ENCODE assay signal across 30 mouse cellular contexts in genomic region chr5:36772586-36772985, GRCm38 (mm10). TPM values are rescaled to one million over a fixed set of nuclear protein-coding genes. Genes with fewer than 3 reads are reported as not detected.
DNase-seq lines count a peak whose midpoint lies in the region; ATAC-seq and TF ChIP-seq lines count a peak whose summit lies in the region.
"Had no signal": no experiment of that assay in that cellular context is flagged by ENCODE, and none has a peak within 500 bp of the region (broad histone marks: within the 10 kb centered on the region; RNA-seq: fewer than 3 reads in every experiment).

No protein-coding gene starts in this region.

- H3K79me2 ChIP-seq in MEL (ENCODE audit: control insufficient read depth, insufficient read depth, low read length, poor library complexity): no peaks in the 10 kb centered on the region

- no peaks in the 10 kb centered on the region for H3K9me3 ChIP-seq in forebrain, embryonic 10.5 days
- H3K9me3 ChIP-seq in forebrain, embryonic 15.5 days: no peaks in the 10 kb centered on the region
- H3K9me3 ChIP-seq in midbrain, embryonic 10.5 days (replicated peaks): no peaks in the 10 kb centered on the region
- H3K9me3 ChIP-seq in midbrain, embryonic 14.5 days (ENCODE audit: control insufficient read depth, low read length): no peaks in the 10 kb centered on the region
- no peaks in the 10 kb centered on the region for H3K9me3 ChIP-seq in MEL (replicated peaks; ENCODE audit: insufficient read depth, low read length)
- H3K9me3 ChIP-seq in intestine, postnatal 0 days (ENCODE audit: control insufficient read depth): no peaks in the 10 kb centered on the region
- H3K9me3 ChIP-seq: embryonic facial prominence, embryonic 15.5 days; forebrain, embryonic 13.5 days; G1E; heart, embryonic 10.5 days; heart, embryonic 13.5 days; hindbrain, embryonic 13.5 days; intestine, embryonic 15.5 days had no signal

- DNase-seq in forebrain, embryonic 10.5 days (ENCODE audit: extremely low spot score, low spot score): no peak
- no peak for DNase-seq in midbrain, embryonic 10.5 days (ENCODE audit: low spot score)
- DNase-seq in midbrain, embryonic 14.5 days: no peak
- peak; percentile 16 for DNase-seq in MEL (ENCODE audit: low read depth, low spot score)
- DNase-seq in brain, embryonic 14.5 days (ENCODE audit: low read depth): peak; percentile 51
- DNase-seq in gastrocnemius, postnatal 25 days: no peak
- DNase-seq: adrenal gland, postnatal 10 days; adrenal gland, postnatal 36 days; cerebellum, adult 11 months; cerebellum, adult 2 months; cerebellum, postnatal 10 days; cerebellum, postnatal 36 days; embryo, embryonic 11 days; gastrocnemius, postnatal 36 days; heart, adult 2 months; heart, postnatal 14 days; heart, postnatal 4 days; kidney, adult 18-20 months; kidney, adult 9 months had no signal

- H3K4me3 ChIP-seq in forebrain, embryonic 10.5 days: no peak overlapping the region
- no peak overlapping the region for H3K4me3 ChIP-seq in forebrain, embryonic 15.5 days
- no peak overlapping the region for H3K4me3 ChIP-seq in midbrain, embryonic 10.5 days
- H3K4me3 ChIP-seq in midbrain, embryonic 14.5 days (replicated peaks; ENCODE audit: low read depth, low read length): no peak overlapping the region
- no peak overlapping the region for H3K4me3 ChIP-seq in MEL (ENCODE audit: control insufficient read depth in 1 of 2, insufficient read depth in 1 of 2, low read depth in 2 of 2, low read length in 2 of 2)
- H3K4me3 ChIP-seq in intestine, postnatal 0 days (ENCODE audit: low read depth, low read length): no peak overlapping the region
- H3K4me3 ChIP-seq: embryonic facial prominence, embryonic 15.5 days; forebrain, embryonic 13.5 days; heart, adult 2 months; heart, embryonic 10.5 days; heart, embryonic 13.5 days; hindbrain, embryonic 13.5 days; intestine, embryonic 15.5 days had no signal

- TF ChIP-seq POLR2A in MEL (IDR thresholded peaks at IDR 0.05; ENCODE audit: control insufficient read depth in 1 of 2, insufficient read depth in 1 of 2, low read depth in 1 of 2, low read length in 2 of 2, poor library complexity in 1 of 2): no peak
- TF ChIP-seq POLR2A in brain, embryonic 14.5 days (IDR thresholded peaks at IDR 0.05; ENCODE audit: borderline replicate concordance, extremely low read depth, insufficient read depth, insufficient read length, poor library complexity, severe bottlenecking): no peak

- H3K4me2 ChIP-seq in forebrain, embryonic 15.5 days (replicated peaks): no peak overlapping the region
- no peak overlapping the region for H3K4me2 ChIP-seq in midbrain, embryonic 14.5 days (ENCODE audit: low read length)
- no peak overlapping the region for H3K4me2 ChIP-seq in intestine, postnatal 0 days (replicated peaks; ENCODE audit: low read depth)
- H3K4me2 ChIP-seq: embryonic facial prominence, embryonic 15.5 days; forebrain, embryonic 13.5 days; heart, embryonic 13.5 days; hindbrain, embryonic 13.5 days; intestine, embryonic 15.5 days had no signal

- H3K9ac ChIP-seq in forebrain, embryonic 15.5 days (replicated peaks): no peak overlapping the region
- no peak overlapping the region for H3K9ac ChIP-seq in midbrain, embryonic 14.5 days (replicated peaks; ENCODE audit: low read length)
- no peak overlapping the region for H3K9ac ChIP-seq in MEL (ENCODE audit: control insufficient read depth, low read depth, low read length, poor library complexity, severe bottlenecking)
- H3K9ac ChIP-seq in intestine, postnatal 0 days (ENCODE audit: low read depth, low read length): no peak overlapping the region
- H3K9ac ChIP-seq: embryonic facial prominence, embryonic 15.5 days; forebrain, embryonic 13.5 days; heart, embryonic 13.5 days; hindbrain, embryonic 13.5 days; intestine, embryonic 15.5 days had no signal

- no peak for TF ChIP-seq RAD21 in MEL (IDR thresholded peaks at IDR 0.05; ENCODE audit: low read depth, low read length)

- TF ChIP-seq CTCF in MEL (IDR thresholded peaks at IDR 0.05 in 2 of 3, conservative IDR thresholded peaks at IDR 0.05 in 1 of 3; ENCODE audit: control insufficient read depth in 1 of 3, insufficient read depth in 1 of 3, low read depth in 2 of 3, low read length in 3 of 3, poor library complexity in 1 of 3, severe bottlenecking in 1 of 3): no peak
- no peak for TF ChIP-seq CTCF in brain, embryonic 14.5 days (IDR thresholded peaks at IDR 0.05; ENCODE audit: borderline replicate concordance, extremely low read depth, insufficient read depth, insufficient read length)
- TF ChIP-seq CTCF in intestine, postnatal 0 days (IDR thresholded peaks at IDR 0.05; ENCODE audit: low read depth): no peak

- peaks cover 22% of the 10 kb centered on the region for H3K4me1 ChIP-seq in forebrain, embryonic 10.5 days
- peaks cover 2% of the 10 kb centered on the region for H3K4me1 ChIP-seq in forebrain, embryonic 15.5 days
- peaks cover 17% of the 10 kb centered on the region for H3K4me1 ChIP-seq in midbrain, embryonic 10.5 days
- no peaks in the 10 kb centered on the region for H3K4me1 ChIP-seq in midbrain, embryonic 14.5 days (ENCODE audit: control insufficient read depth, insufficient read depth, low read length)
- no peaks in the 10 kb centered on the region for H3K4me1 ChIP-seq in MEL (ENCODE audit: control insufficient read depth in 1 of 2, insufficient read depth in 2 of 2, low read length in 2 of 2)
- H3K4me1 ChIP-seq in intestine, postnatal 0 days (replicated peaks; ENCODE audit: control insufficient read depth, insufficient read depth, low read length): 0 out of 2 replicates have a peak, but pooled peaks cover 2% of the 10 kb centered on the region
- H3K4me1 ChIP-seq: intestine, embryonic 15.5 days had no signal

- ATAC-seq in forebrain, embryonic 15.5 days (replicated peaks): no peak
- ATAC-seq in midbrain, embryonic 14.5 days (ENCODE audit: low FRiP score, low TSS enrichment): no peak
- ATAC-seq in intestine, postnatal 0 days: no peak
- ATAC-seq: CD4-positive, CD25-positive, alpha-beta regulatory T cell, adult 4 months; forebrain, embryonic 13.5 days; hindbrain, embryonic 16.5 days; intestine, embryonic 15.5 days had no signal

- H3K27ac ChIP-seq in forebrain, embryonic 10.5 days: peak overlapping the region; percentile 44
- no peak overlapping the region for H3K27ac ChIP-seq in forebrain, embryonic 15.5 days (replicated peaks)
- 0 out of 2 replicates have a peak overlapping the region, but pooled peaks have one; percentile 33 for H3K27ac ChIP-seq in midbrain, embryonic 10.5 days (replicated peaks)
- H3K27ac ChIP-seq in midbrain, embryonic 14.5 days (replicated peaks; ENCODE audit: low read depth, low read length): no peak overlapping the region
- no peak overlapping the region for H3K27ac ChIP-seq in MEL (ENCODE audit: control insufficient read depth, low read depth, low read length)
- no peak overlapping the region for H3K27ac ChIP-seq in intestine, postnatal 0 days (ENCODE audit: low read depth, low read length)
- H3K27ac ChIP-seq: embryonic facial prominence, embryonic 15.5 days; forebrain, embryonic 13.5 days; heart, adult 2 months; heart, embryonic 10.5 days; heart, embryonic 13.5 days; hindbrain, embryonic 13.5 days; intestine, embryonic 15.5 days had no signal

- WGBS in forebrain, embryonic 10.5 days: 84% methylated on average over 5 of the region's 5 CpGs
- 80% methylated on average over 5 of the region's 5 CpGs for WGBS in forebrain, embryonic 15.5 days
- WGBS in midbrain, embryonic 10.5 days: 88% methylated on average over 5 of the region's 5 CpGs
- 75% methylated on average over 5 of the region's 5 CpGs for WGBS in midbrain, embryonic 14.5 days
- WGBS in intestine, postnatal 0 days: 83% methylated on average over 5 of the region's 5 CpGs

- H3K36me3 ChIP-seq in forebrain, embryonic 10.5 days (replicated peaks): no peaks in the 10 kb centered on the region
- H3K36me3 ChIP-seq in forebrain, embryonic 15.5 days: no peaks in the 10 kb centered on the region
- no peaks in the 10 kb centered on the region for H3K36me3 ChIP-seq in midbrain, embryonic 10.5 days
- H3K36me3 ChIP-seq in midbrain, embryonic 14.5 days (ENCODE audit: control insufficient read depth, insufficient read depth, low read length): no peaks in the 10 kb centered on the region
- no peaks in the 10 kb centered on the region for H3K36me3 ChIP-seq in MEL (ENCODE audit: control insufficient read depth in 1 of 2, insufficient read depth in 2 of 2, low read length in 2 of 2)
- H3K36me3 ChIP-seq in intestine, postnatal 0 days (ENCODE audit: control insufficient read depth, insufficient read depth): no peaks in the 10 kb centered on the region
- H3K36me3 ChIP-seq: embryonic facial prominence, embryonic 15.5 days; G1E; heart, embryonic 10.5 days; heart, embryonic 13.5 days; hindbrain, embryonic 13.5 days; intestine, embryonic 15.5 days had no signal

- TF ChIP-seq EP300 in MEL (IDR thresholded peaks at IDR 0.05; ENCODE audit: low read depth in 1 of 2, low read length in 2 of 2): no peak

- H3K27me3 ChIP-seq in forebrain, embryonic 10.5 days (ENCODE audit: poor library complexity, severe bottlenecking): no peaks in the 10 kb centered on the region
- no peaks in the 10 kb centered on the region for H3K27me3 ChIP-seq in forebrain, embryonic 15.5 days
- no peaks in the 10 kb centered on the region for H3K27me3 ChIP-seq in midbrain, embryonic 10.5 days (ENCODE audit: low read depth, poor library complexity, severe bottlenecking)
- no peaks in the 10 kb centered on the region for H3K27me3 ChIP-seq in midbrain, embryonic 14.5 days (ENCODE audit: control insufficient read depth, insufficient read depth, low read length)
- H3K27me3 ChIP-seq in MEL (ENCODE audit: control insufficient read depth in 1 of 2, insufficient read depth in 2 of 2, low read length in 2 of 2): no peaks in the 10 kb centered on the region; a peak in 1 of 4 replicates
- H3K27me3 ChIP-seq in intestine, postnatal 0 days (replicated peaks; ENCODE audit: control insufficient read depth, insufficient read depth, low read length): no peaks in the 10 kb centered on the region
- H3K27me3 ChIP-seq: embryonic facial prominence, embryonic 15.5 days; forebrain, embryonic 13.5 days; hindbrain, embryonic 13.5 days; intestine, embryonic 15.5 days had no signal

RNA-seq across cellular contexts. Expression of gene Mrfap1, which starts 24.0 kb away (rescaled TPM):
- polyA plus RNA-seq in forebrain, embryonic 10.5 days (2016; fragmentation: Nextera tagmentation; extraction: Ambion mirVana): 435 and 463 TPM in 2 replicates
- polyA plus RNA-seq in forebrain, embryonic 15.5 days (2015; fragmentation: Nextera tagmentation; extraction: Ambion mirVana): 350 and 358 TPM in 2 replicates
- polyA plus RNA-seq in midbrain, embryonic 10.5 days (2016; fragmentation: Nextera tagmentation; extraction: Ambion mirVana): 443 and 463 TPM in 2 replicates
- polyA plus RNA-seq in midbrain, embryonic 14.5 days (2014; fragmentation: Nextera tagmentation; extraction: Ambion mirVana): 355 and 360 TPM in 2 replicates
- 206 and 211 TPM in 2 replicates for total RNA-seq in MEL (2012; rRNA removed)
- 100 to 1,000 TPM in 1 of 2 experiments, not detected in 1; 267 TPM for polyA plus RNA-seq in MEL (2012; ENCODE audit: insufficient read depth in 1 of 2, insufficient read length in 2 of 2, low read depth in 1 of 2, low replicate concordance in 2 of 2, missing spikeins in 1 of 2)
- polyA plus RNA-seq in brain, embryonic 14.5 days (2012; rRNA removed): 169 and 202 TPM in 2 replicates
- 100 to 1,000 TPM; 220 to 232 TPM for total RNA-seq in gastrocnemius, postnatal 25 days (2021)
- polyA plus RNA-seq in intestine, postnatal 0 days (2015; fragmentation: Nextera tagmentation; extraction: Ambion mirVana): 379 and 386 TPM in 2 replicates

RNA-seq across cellular contexts. Expression of gene Bloc1s4, which starts 24.1 kb away (rescaled TPM):
- polyA plus RNA-seq in forebrain, embryonic 10.5 days (2016; fragmentation: Nextera tagmentation; extraction: Ambion mirVana): 19.7 and 20.6 TPM in 2 replicates
- polyA plus RNA-seq in forebrain, embryonic 15.5 days (2015; fragmentation: Nextera tagmentation; extraction: Ambion mirVana): 30.4 and 32.6 TPM in 2 replicates
- polyA plus RNA-seq in midbrain, embryonic 10.5 days (2016; fragmentation: Nextera tagmentation; extraction: Ambion mirVana): 21.1 and 23.5 TPM in 2 replicates
- polyA plus RNA-seq in midbrain, embryonic 14.5 days (2014; fragmentation: Nextera tagmentation; extraction: Ambion mirVana): 28.6 and 28.8 TPM in 2 replicates
- total RNA-seq in MEL (2012; rRNA removed): 27.9 and 32.9 TPM in 2 replicates
- polyA plus RNA-seq in MEL (2012; ENCODE audit: insufficient read depth in 1 of 2, insufficient read length in 2 of 2, low read depth in 1 of 2, low replicate concordance in 2 of 2, missing spikeins in 1 of 2): 10 to 100 TPM in 1 of 2 experiments, not detected in 1; 29.8 TPM
- 22.9 and 34.5 TPM in 2 replicates for polyA plus RNA-seq in brain, embryonic 14.5 days (2012; rRNA removed)
- total RNA-seq in gastrocnemius, postnatal 25 days (2021): 1 to 10 TPM; 6.9 to 8.1 TPM
- polyA plus RNA-seq in intestine, postnatal 0 days (2015; fragmentation: Nextera tagmentation; extraction: Ambion mirVana): 22.0 and 22.5 TPM in 2 replicates

RNA-seq across cellular contexts. Expression of gene Man2b2, which starts 57.9 kb away (rescaled TPM):
- polyA plus RNA-seq in forebrain, embryonic 10.5 days (2016; fragmentation: Nextera tagmentation; extraction: Ambion mirVana): 12.3 and 13.0 TPM in 2 replicates
- polyA plus RNA-seq in forebrain, embryonic 15.5 days (2015; fragmentation: Nextera tagmentation; extraction: Ambion mirVana): 6.9 and 7.1 TPM in 2 replicates
- polyA plus RNA-seq in midbrain, embryonic 10.5 days (2016; fragmentation: Nextera tagmentation; extraction: Ambion mirVana): 15.4 and 16.2 TPM in 2 replicates
- polyA plus RNA-seq in midbrain, embryonic 14.5 days (2014; fragmentation: Nextera tagmentation; extraction: Ambion mirVana): 7.8 and 10.3 TPM in 2 replicates
- 9.3 and 11.4 TPM in 2 replicates for total RNA-seq in MEL (2012; rRNA removed)
- 10 to 100 TPM in 1 of 2 experiments, not detected in 1; 37.1 TPM for polyA plus RNA-seq in MEL (2012; ENCODE audit: insufficient read depth in 1 of 2, insufficient read length in 2 of 2, low read depth in 1 of 2, low replicate concordance in 2 of 2, missing spikeins in 1 of 2)
- 13.8 and 18.1 TPM in 2 replicates for polyA plus RNA-seq in brain, embryonic 14.5 days (2012; rRNA removed)
- 1 to 10 TPM; 3.5 to 5.2 TPM for total RNA-seq in gastrocnemius, postnatal 25 days (2021)
- 99.0 and 116 TPM in 2 replicates for polyA plus RNA-seq in intestine, postnatal 0 days (2015; fragmentation: Nextera tagmentation; extraction: Ambion mirVana)

Comparison
In these comparisons a context has a peak if more than half of its experiments do, and no peak if none do; other contexts are left out.
1. H3K27ac ChIP-seq: peak in forebrain, embryonic 10.5 days (single experiment) and midbrain, embryonic 10.5 days (single experiment); none in forebrain, embryonic 15.5 days (single experiment), midbrain, embryonic 14.5 days (single experiment), MEL (single experiment) and intestine, postnatal 0 days (single experiment).
2. DNase-seq: peak in MEL (single experiment) and brain, embryonic 14.5 days (single experiment); none in forebrain, embryonic 10.5 days (single experiment), midbrain, embryonic 10.5 days (single experiment), midbrain, embryonic 14.5 days (single experiment) and gastrocnemius, postnatal 25 days (single experiment).